Mouse (Mus musculus): Measurements from ENCODE around the gene Ube2l3. TPM values are rescaled to one million over a fixed set of nuclear protein-coding genes. Genes with fewer than 3 reads are reported as not detected.

Gene Ube2l3
- total RNA-seq (2023) = 103 TPM

DNA sequence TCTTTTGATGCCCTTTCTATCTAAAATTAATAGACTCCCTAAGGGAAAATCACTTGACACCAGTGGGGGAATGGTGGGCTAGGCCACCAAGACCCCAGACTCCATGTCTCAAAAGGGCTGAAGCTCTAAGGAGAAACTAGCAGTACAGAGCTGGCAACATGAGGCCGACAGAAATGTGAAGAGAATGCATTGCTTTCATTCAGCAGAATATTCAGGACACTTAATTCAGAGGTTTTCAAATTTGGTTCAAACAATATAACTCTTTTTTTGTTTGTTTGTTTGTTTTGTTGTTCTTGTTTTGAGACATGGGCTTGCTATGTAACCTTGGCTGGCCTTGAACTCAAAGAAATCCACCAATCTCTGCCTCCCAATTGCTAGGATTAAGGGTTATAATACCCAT is at the start of gene Ube2l3:
Ube2l3 (minus strand) TSS at position 101 of the 400 bp plus-strand sequence.

DNA sequence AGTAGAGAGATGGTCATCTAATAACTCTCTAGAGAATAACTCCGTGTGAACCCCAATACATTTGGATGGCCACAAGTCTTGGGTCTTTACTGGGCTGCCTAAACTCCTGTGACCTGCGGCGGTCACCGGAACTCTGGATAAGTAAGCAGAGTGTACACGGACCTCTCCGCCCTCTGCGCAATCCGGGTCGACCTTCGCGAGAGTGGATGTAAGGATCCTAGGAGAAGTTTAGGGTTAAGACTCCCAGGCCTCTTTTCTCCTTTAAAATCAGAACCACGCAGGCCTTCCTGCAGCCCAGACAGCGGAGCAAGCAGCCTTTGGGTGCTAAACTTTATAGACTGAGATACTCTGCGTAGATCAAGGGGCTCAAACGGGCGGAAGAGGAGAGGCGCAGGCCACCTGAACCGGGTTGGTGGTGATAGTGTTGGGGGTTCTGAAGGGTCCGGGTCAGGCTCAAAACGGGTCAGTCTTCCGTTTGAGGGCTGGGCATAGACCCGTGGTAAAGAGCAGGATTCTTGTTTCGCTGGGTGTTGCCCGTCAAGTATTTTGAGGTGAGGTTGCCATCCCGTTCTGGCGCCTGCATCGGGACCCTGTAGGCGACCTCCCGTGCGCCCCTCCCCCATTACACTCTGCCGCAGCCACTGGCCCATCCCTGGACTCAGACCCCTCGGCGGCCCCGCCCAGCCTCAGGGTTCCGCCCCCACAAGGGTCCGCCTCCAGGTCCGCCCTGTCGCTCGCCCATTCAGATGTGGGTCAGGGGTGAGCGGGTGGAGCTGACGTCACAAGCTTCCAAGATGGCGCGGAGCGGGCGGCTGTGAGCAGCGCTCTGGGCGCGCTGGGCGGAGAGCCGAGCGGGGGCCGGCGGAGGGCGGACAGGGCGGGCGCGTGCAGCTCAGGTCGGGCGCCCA is 30.6 kb upstream of the Ube2l3 start, which contains the start of gene Hic2:
Hic2 (plus strand) TSS at position 779 of the 908 bp plus-strand sequence.

DNA sequence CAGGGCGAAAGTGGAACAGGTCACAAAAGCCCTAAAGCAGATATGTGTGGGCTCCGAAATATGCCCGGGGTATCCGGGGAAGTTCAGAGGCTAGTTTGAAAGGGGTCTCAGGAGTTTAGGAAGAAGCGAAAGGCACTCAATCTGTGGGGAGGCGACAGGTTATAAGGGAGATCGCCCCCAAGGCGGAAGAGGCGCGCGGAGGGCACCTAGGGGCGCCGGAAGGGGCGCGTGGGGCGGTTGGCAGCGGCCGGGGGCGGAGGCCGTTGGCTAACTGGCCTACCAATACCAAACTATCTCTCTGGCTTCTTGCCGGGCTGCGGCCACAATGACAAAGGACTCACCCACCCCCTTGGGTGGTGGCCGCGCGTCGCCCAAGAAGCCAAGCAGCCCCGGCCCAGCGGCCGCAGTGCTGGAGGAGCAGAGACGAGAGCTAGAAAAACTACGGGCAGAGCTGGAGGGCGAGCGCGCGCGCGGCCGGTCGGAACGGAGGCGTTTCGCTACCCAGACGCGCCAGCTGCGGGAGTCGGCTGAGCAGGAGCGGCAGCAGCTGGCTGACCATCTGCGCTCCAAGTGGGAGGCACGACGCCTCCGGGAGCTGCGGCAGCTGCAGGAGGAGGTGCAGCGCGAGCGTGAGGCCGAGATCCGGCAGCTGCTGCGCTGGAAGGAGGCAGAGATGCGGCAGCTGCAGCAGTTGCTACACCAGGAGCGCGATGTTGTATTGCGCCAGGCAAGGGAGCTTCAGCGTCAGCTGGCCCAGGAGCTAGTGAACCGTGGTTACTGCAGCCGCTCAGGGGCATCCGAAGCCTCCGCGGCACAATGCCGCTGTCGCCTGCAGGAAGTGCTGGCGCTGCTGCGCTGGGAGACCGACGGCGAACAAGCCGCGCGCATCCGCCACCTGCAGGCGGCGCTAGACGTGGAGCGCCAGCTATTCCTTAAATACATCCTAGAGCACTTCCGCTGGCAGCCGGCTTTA is 6.2 kb upstream of the Ube2l3 start, which contains the start of gene Rimbp3:
Rimbp3 (plus strand) TSS at position 215 of the 973 bp plus-strand sequence.

DNA sequence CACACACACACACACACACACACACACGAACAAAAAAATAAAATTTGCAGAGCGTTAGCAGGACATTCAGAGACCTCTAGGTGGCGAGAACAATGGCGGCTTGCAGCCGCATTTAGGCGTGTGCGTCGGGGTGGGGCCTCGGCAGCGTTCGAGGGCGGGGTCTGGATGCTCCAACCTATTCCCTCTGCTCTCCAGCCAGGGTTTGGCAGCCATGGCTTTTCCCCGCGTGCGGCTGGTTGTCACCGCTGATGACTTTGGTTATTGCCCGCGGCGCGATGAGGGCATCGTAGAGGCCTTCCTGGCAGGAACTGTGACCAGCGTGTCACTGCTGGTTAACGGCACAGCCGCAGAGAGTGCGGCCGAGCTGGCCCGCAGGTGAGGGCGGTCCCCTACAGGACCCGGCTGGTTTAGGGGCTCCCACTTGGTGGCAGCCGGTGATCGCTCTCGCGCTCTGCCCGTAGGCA is 55.6 kb downstream of the Ube2l3 start, which contains the start of gene Ccdc116:
Ccdc116 (minus strand) TSS at position 458 of the 464 bp plus-strand sequence.

DNA sequence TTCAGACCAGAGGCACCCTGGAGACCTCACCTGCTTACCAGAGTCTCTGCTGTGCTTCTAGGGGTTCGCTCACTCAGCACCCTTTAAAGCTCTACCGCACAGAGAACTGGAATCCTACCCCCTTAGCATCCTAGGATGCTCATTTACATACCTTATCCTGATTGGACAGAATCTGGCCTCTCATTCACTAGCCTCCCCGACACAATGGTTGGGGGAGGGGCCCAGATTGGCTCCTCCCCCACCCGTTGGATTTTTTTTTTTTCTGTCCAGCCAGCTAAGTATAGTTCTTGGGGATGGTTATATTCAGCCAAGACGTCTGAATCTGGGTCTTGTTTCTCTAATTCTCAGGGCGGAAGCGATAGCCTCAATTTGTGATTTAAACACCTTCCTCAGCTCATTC is 58.1 kb downstream of the Ube2l3 start, which contains the start of gene Ydjc:
Ydjc (plus strand) TSS at position 283 of the 400 bp plus-strand sequence.

DNA sequence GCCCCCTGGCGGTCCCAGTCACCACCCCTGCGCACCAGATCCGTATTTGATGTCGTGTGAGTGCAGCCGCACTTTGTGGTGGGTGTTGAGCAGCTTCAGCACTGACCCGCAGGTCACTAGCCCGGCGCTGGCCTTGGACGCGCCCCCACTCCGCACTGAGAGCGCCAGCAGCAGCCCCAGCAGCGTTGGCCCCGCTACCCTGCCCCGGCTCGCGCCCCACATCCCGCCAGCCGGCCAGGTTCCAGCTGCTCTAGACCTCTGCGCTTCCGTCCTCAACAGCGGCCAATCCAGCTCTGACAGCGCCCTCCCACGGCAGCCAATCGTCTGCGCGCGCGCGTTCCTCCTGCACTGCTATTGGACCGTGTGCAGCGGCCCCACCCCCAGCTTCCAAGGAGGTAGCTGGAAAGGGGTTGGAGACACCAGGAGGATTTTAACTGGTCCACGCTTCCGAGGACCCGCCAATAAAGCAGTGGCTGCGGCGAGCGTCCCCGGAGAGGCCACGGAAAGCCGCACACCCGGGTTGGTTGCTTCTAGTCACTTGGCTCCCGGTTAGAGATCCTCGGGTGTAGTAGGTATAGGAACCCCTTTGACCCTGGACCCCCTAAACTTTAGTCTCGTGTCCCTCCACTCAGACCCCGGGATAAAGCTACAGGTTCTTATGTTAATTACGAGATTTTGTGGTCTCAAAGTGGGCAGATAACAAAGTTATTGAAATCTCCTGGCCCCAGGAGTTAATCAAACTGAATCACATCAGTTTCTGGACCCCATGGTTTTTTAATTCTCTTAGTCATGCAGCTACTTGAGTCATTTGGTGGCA is 70.2 kb downstream of the Ube2l3 start, which contains the start of gene Sdf2l1:
Sdf2l1 (minus strand) TSS at position 295 of the 817 bp plus-strand sequence.

DNA sequence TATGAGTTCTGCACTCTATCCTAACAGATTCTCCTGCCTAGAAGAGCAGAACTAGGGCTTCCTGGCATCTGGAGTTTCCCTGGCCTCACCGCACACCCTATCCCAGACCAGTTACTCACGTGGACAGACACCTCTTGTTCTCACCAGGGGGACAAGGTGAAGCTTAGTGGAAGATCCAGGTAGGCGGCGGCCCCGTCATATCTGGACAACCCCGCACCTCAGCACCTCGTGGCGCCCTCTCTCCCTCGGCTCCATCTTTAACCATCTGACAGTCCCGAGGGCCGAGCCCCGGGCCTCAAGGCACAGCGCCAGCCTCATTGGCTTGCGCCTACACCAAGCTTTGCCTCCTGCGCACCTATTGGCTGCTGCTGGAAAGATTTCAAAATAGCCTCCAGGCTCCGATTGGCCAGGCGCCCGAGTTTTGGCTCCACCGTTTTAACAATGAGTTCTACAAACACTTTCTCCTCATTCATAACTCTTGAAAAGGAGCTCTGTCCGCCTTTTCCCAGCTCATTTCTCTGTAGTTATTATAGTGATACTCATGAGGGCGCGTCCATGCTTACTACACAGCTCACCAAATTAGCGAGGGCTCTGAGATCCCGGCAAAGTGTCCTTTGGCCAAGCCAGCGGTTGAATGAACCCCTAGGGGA is 77.5 kb downstream of the Ube2l3 start, which contains the start of gene 2610318N02Rik:
2610318N02Rik (minus strand) TSS at position 297 of the 650 bp plus-strand sequence.

DNA sequence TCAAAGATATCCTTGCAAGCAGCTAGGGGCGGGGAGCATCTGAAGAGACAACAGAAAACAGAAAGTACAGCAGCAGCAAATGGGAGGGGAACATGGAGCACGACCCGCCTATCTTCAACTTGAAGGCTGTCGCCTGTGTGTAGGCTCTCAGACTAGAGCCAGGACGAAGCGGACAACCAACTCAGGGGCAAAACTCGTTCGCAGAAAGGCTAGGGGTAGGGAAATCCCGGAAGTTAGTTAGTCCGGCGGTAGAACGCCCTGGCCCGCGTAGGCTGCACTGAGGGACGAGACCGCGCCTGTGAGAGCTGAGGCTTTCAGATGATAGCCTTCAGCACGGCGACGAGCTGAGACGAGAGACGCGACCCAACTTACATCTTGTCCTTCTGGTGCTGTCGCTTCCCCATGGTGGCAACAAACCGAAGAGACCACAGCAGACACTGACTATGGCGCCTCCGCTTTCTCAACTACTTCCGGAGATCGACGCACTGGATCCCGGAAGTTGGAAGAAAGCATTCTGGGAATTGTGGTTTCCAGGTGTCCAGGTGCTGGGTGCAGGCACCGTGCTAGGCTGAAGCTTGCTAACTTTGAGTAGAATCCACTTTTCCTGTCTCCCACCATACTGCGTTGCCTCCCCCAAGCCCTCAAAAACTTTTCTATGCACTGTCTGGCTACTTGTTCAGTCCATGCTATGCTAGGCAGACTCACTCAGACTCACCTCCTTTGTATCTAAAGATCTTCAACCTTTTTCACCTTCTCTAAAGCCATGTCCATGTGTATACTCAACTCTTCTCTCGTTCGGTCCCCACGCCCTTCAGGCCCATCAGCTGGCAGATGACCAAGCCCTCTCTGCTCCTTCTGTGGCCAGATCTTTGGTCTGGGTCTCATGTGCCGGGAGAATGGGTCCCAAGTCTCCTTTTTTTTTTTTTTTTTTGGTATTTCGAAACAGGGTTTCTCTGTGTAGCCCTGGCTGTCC is 91.4 kb downstream of the Ube2l3 start, which contains the start of gene Ppil2:
Ppil2 (minus strand) TSS at position 487 of the 973 bp plus-strand sequence.

Other genes with a start within 250 kb of the Ube2l3 start
- gene Mapk1, start 219.3 kb downstream of the Ube2l3 start, total RNA-seq (2023) = 189 TPM
- gene Ypel1, start 133.0 kb downstream of the Ube2l3 start, total RNA-seq (2023) = 0.50 TPM
- 108 TPM for gene Ppil2, start 91.4 kb downstream of the Ube2l3 start, total RNA-seq (2023)
- gene 2610318N02Rik, start 77.5 kb downstream of the Ube2l3 start, total RNA-seq (2023) = 6.3 TPM
- gene Sdf2l1, start 70.3 kb downstream of the Ube2l3 start, total RNA-seq (2023) = 10.3 TPM
- 3.2 TPM for gene Ydjc, start 58.0 kb downstream of the Ube2l3 start, total RNA-seq (2023)
- gene Ccdc116, start 55.4 kb downstream of the Ube2l3 start, total RNA-seq (2023) = 1.3 TPM
- not detected for gene Rimbp3, start 6.0 kb upstream of the Ube2l3 start, total RNA-seq (2023)
- gene Hic2, start 30.9 kb upstream of the Ube2l3 start, total RNA-seq (2023) = 9.0 TPM
- gene Tmem191c, start 73.4 kb upstream of the Ube2l3 start, total RNA-seq (2023) = 43.8 TPM
- not detected for gene Serpind1, start 128.7 kb upstream of the Ube2l3 start, total RNA-seq (2023)
- 23.6 TPM for gene Snap29, start 203.3 kb upstream of the Ube2l3 start, total RNA-seq (2023)
- gene Pi4ka, start 203.7 kb upstream of the Ube2l3 start, total RNA-seq (2023) = 124 TPM
- 43.4 TPM for gene Crkl, start 249.3 kb upstream of the Ube2l3 start, total RNA-seq (2023)